ENCODE assay signal across 11 mouse cellular contexts in genomic region chr1:128813379-128813778, GRCm38 (mm10).
"Had no signal": no experiment of that assay in that cellular context is flagged by ENCODE, and none has a peak within 500 bp of the region (broad histone marks: within the 10 kb centered on the region; RNA-seq: fewer than 3 reads in every experiment).

No protein-coding gene starts in this region.

- DNase-seq: liver, postnatal 0 days; lung, adult 2 months; lung, postnatal 14 days; lung, postnatal 36 days; right cerebral cortex, postnatal 14 days; thymus, adult 18-20 months; thymus, postnatal 14 days; thymus, postnatal 36 days had no signal

- ATAC-seq: liver, postnatal 0 days; lung, postnatal 0 days; midbrain, embryonic 13.5 days; midbrain, embryonic 15.5 days had no signal
